Mouse (Mus musculus): ENCODE results near the gene Frrs1.

GRCm38 (mm10) chr3:116892206-116892563 is 32.9 kb downstream of the Frrs1 start:
- TF ChIP-seq POLR2A (IDR thresholded peaks at IDR 0.05; ENCODE audit: borderline replicate concordance, extremely low read depth, low read depth, low read length), result no peak
- no peak for TF ChIP-seq CTCF (IDR thresholded peaks at IDR 0.05; ENCODE audit: insufficient read depth, low read length)

Data from lung, adult 2 months (tissue).